Mouse (Mus musculus) MN1 (cell line): Measurements from ENCODE around the gene Zfp324.
"Not testable (repeated sequence)": the region's sequence is repeated elsewhere in the genome, so short reads cannot be mapped to it uniquely, and the experiment has no call there.

Source experiments
- DNase-seq: peaks from one replicate; pipeline ENCODE4 v3.0.0-alpha.2; 2016; ENCODE audit warnings: low spot score

Gene Zfp324

DNA sequence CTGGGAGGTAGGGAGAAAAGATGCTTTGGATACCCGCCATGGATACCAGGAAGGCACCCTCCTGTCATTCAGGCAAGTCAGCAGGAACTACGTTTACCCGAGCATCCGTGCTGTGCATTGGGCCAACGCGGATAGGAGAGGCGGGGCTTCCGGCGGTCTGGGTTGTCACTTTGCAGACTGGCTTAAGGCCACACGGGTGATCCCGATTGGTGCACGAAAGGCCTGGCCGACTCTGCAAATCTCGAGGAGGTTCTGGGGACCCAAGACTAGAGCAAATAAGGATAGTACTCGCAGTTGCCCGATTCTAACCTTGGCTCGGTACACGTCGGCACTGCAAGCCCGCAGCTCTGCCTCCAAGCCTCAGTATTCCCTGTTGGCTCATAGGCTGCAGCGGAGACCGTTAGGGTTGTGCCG, at the start of gene Zfp324:
Gene Zfp324, plus strand, starts transcription at position 161 of the 414 bp plus-strand sequence.
- DNase-seq, result peak; percentile 86

DNA sequence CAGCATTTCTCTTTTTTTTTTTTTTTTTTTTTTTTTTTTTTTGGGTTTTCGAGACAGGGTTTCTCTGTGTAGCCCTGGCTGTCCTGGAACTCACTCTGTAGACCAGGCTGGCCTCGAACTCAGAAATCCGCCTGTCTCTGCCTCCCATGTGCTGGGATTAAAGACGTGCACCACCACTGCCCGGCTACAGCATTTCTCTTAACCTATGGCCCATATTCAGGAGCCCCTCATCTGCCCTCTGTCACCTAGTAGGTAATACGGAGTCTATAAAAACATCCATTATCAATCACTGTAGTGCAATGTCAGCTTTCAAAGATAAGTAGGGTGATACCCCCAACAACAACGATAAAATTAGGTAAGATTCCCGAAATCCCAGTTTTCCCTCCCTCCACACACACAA, 45.1 kb upstream of the Zfp324 start:
- DNase-seq, result not testable (repeated sequence)

DNA sequence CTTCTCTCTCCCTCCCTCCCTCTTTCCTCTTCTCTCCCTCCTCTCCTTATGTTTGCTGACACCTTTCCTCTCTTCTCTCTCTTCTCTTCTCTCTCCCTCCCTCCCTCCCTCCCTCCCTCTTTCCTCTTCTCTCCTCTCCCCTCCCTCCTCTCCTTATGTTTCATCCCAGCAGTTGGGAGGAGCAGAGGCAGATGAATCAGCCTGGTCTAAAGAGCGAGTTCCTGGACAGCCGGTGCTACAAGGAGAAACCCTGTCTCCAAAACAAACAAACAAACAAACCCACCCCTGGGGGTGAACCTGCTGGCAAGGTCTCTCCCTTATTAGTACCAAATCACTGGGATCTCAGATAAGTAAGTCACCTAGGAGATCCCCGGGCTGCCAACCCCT, 44.3 kb upstream of the Zfp324 start:
- no peak for DNase-seq

DNA sequence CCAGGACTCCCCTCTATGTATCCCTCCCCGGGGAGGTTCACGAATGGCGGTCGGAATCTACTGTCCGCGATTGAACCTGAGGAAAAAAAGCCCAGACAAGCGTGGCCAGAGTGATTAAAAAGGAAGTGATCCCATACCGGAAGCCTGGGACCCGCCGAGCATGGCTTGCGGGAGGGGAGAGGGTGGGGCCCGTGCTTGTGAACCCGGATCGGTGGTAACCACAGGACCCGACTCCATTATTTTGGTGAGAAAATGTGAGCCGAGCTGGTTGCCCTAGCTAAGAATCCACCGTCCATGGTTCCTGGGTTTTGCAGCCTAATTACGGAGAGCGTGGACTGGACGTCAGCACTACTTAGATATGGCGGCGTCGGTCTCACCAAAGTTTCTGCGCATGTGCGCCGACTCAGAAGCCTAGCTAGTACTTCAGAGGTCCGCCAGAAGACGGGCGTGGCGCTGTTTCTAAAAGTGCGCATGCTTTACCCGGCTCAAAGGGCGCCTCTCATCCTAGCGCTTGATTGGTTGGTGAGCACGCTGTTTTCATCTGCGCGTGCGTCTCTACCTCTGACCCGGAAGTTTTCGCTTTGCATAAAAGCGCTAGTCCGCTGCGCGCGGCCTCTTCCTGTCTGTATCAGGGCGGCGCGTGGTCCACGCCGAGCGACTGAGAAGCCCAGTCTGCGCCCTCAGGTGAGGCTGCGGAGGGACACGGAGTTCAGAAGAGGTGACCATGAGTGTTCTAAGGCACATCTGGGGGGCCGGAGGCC, 43.8 kb upstream of the Zfp324 start, which contains the start of gene Rps5:
Gene Rps5, plus strand, starts transcription at position 586 of the 761 bp plus-strand sequence.
- peak; percentile 98 for DNase-seq

DNA sequence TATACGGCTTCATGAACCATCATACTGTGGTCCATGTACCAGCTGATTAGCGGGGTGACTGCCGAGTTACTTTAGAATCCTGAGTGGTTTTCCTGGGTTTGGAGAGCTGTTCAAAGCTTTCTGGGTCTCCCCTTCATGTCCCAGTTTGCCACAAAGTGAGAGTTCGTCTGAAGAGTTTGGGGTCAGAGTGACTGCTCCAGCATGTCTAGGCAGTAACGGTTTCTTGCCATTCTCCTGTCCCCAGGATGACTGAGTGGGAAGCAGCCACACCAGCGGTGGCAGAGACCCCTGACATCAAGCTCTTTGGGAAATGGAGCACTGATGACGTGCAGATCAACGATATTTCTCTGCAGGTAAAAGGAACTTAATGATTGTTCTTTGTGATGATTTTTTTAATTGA, 42.9 kb upstream of the Zfp324 start:
- peak; percentile 14 for DNase-seq

DNA sequence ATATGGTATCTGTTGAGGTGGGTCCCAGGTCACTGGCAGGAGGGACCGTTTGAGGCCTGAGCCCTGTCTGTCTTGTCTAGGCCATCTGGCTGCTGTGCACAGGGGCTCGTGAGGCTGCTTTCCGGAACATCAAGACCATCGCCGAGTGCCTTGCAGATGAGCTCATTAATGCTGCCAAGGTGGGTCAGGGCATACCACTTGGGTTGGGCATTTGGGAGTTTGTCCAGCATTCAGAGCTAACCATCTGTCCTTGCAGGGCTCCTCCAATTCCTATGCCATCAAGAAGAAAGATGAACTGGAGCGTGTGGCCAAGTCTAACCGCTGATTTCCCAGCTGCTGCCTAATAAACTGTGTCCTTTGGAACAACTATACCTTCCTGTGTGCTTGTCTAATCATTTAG, 39.3 kb upstream of the Zfp324 start:
- no peak for DNase-seq

DNA sequence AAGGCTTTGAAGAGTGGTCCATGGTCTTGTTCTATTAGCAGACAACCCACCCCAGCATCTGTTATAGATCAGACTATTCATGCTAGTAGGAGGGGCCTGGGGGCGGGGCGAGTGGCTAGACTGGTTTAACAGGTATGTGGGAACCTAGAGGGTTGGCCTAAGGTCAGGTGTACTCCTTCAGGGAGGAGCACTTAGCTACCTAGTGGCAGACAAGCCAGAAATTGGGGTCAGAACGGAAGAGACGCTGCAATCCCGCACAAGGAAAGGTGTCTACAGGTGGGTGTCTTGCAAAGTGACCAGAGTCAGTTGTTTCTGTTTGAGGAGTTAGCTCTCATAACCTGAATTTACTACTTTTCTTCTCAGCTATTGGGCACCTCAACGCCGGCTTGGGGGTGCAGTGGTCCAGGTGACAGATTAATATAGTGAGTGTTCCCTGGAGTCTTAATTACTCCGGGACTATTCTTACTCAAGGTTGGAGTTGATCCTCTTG, 38.4 kb upstream of the Zfp324 start, which contains the start of gene Rnf225:
Gene Rnf225, plus strand, starts transcription at position 226 of the 490 bp plus-strand sequence.
- DNase-seq, result no peak

DNA sequence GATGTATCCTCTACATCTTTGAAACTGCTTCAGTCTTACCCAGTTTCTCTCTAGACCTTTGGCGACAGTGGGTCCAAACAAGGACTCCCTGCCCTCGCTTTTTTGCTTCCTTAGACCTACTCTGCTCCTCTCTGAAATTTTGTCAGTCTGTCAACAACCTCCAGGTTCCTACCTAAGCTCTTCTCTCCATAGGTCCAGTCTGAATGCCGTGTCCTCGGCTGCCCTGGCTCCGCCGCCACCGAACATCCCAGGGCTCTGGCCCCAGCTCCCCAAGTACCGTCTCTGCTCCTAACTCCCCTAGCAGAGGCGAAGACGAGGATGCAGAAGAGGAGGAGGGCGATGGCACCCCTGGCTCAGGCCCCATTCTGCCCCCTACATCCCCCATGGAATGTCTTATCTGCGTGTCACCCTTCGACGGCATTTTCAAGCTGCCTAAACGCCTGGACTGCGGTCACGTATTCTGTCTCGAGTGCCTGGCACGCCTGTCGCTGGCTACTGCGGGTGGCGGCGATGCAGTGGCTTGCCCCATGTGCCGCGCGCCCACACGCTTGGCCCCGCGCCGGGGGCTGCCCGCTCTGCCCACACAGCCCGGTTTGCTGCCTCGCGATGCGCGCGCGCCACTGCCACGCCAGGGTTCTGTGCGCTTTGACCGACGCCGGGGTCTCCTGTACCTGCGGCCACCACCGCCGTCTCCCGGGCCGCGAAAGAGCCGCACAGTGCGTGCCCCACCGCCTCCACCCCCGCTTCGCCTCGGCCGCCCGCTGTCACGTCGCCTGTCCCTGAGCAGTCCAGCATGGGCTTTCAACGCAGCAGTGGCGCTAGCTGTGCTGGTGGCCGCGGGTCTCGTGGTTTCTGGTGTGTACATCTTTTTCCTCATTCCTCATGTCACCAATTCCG, 37.7 kb upstream of the Zfp324 start:
- DNase-seq, result no peak

DNA sequence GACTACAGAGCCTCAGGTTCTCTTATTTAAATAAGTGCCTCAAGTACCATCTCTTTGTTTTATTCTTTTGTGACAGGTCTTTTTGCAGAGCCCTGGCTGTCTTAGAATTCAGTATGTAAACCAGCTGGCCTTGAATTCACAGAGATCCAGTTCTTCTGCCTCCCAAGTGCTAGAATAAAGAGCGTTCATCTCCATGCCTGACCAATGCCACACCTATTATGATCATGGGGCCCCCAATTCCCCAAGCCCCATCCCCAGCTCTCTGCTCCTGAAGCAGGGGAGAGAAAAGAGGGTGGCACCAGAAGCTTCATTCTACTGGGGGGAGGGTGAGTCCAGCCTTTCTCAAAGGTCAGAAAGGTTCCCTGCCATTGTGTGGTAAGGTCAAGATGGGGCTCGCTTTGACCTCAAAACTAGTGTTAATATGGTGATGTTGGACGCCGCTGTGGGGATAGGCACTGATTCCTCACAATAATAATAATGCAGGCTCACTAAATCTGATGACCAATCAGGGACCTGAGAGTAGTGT, 32.0 kb upstream of the Zfp324 start:
- no peak for DNase-seq

DNA sequence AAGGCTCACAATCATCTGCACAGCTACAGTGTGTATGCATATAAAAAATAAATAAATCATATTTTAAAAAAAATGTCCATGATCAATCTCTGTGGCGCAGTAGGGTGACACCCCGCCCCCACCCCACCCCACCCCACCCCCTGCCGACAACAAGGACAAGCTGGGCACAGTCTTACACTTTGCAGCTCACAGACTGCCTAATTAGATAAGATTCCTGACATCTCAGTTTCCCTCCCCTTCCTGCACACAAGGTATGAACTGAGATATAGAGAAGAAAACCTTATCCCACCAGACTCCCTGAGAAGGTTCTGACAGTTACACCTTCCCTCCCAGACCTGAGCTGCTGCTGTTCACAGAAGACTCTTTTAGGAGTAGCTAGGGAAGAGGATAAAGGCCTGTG, 30.8 kb upstream of the Zfp324 start:
- no peak for DNase-seq

DNA sequence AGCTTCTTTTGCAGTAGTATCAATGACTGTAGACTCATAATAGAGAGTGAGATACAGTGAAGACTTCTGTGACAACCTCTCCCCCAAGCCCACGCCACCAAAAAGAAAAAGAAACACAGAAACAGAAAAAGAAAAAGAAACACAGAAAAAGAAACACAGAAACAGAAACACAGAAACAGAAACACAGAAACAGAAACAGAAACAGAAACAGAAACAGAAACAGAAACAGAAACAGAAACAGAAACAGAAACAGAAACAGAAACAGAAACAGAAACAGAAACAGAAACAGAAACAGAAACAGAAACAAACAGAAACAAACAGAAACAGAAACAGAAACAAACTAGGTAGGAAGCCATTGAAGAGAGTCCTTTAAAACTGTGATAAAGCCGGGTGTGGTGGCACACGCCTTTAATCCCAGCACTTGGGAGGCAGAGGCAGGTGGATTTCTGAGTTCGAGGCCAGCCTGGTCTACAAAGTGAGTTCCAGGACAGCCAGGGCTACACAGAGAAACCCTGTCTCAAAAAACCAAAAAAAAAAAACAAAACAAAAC, 28.3 kb upstream of the Zfp324 start:
- not testable (repeated sequence) for DNase-seq

DNA sequence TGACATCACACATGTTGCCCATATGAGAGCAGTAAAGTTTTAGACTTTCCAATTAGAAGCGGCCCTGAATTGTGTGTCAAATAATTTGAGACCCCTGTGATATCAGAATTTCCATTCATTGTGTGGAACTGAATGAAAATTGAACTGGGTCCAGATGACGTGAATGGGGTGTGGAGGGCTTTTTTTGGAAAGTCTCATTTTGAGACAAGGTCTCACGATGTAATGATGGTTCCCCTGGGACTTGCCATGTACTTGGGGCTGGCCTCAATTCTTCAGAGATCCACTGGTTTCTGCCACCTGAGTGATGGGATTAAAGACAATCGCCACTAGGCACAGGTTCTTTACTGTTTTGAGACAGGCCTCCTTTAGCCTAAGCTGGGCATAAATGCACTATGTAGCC, 25.0 kb upstream of the Zfp324 start:
- DNase-seq, result no peak

DNA sequence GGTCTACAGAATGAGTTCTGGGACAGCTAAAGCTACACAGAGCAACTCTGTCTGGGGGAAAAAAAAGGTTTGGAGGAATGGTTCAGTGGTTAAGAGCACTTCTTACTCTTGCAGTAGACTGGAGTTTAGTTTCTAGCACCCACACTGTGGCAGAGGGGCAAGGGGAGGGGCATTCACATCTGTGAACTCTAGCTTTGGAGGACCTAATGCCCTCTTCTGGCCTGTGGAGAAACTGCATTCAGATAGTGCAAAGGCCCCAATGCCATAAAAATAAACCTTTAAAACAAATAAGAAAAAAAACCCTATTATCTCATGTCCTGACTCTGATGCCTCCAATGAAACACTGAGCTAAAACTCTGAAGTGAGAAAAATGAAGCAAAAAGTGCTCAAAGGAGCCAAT, 22.1 kb upstream of the Zfp324 start:
- no peak for DNase-seq

DNA sequence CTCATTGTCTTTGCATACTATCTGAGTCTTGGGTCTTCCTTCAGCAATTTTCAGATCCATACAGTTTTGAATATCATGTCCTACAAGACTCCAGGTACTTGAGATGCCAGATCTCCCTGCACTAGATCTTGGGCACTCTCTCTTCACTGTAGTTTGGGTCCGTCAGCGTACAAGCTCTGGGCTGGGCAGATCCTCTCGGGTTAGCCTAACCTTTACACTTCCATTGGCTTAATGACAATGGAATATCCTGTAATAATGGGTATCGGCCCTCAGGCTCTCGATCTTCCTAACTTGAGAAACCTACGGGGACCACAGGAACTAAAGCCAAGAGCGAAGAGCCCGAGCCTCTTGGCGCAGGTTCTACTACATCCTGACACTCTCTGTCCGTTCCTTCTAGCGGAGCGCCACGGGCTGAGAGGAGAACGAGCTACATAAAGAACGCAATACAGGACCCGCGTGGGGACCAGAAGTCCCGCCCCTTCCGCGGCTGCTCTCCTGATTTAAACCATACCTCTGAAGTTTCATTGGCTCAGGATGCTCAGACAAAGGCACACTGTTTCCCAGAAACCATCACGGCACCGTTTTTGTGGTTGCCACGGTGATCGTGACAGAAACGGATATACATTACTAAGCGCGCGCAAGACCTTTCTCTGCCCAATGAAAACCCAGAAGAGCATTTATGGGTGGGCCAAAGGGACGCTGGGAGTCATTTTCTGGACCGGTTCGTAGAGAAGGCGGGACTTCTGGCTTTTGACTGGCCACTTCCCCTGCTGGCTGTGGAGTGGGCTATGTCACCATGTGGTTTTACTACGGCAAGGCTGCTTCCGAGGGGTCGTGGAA, 16.4 kb upstream of the Zfp324 start:
- peak; percentile 97 for DNase-seq

DNA sequence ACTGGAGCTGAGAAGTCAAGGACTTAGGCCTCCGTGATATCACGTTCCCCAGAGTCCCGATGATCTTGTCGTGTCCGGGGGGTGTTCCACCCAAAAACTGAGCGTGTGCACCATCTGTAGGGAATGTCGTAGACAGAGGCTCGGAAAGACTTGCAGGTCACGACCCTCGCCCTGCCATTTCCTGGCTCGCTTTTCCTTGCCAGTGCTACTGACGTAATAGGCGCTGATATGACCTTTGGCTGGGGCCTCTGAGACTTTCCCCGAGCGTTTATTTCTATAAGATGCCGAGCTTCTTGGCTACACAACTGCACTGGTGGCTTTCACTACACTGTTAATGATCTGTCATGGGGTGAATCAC, 15.8 kb upstream of the Zfp324 start:
- no peak for DNase-seq

DNA sequence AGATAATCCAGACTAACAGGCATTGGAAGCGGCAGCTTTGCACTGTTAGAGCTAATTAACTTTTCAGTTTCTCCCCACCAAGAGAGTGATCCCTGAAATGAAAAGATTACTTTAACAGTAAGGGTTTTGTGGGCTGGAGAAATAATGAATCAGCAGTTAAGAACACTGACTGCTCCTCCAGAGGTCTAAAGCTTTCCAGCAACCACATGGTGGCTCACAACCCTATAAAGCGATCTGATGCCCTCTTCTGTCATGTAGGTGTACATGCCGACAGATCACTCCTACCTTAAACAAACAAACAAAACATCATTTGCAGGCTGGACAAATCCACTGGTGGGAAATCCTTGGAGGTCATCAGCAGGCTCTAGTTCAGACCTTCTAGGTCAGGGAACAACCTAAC, 10.7 kb upstream of the Zfp324 start:
- DNase-seq, result no peak

DNA sequence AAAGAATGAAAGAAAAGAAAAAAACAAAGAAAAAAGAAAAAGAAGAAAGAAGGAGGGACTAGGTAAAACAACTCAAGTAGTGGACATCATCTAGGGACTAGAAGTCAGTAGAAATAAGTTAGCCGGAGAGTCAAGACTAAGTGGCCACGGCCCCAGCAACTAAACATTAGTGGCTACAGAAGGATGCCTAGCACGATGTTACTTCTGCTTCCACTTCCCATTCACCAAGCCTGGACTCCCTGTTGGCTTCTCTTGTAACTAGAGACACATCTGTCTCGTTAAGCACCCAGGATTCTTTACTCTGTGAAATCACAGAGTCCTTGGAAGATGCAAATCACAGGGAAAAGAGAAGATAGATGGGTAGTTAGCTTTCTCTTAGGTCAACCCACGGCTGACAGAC, 8.1 kb upstream of the Zfp324 start:
- no peak for DNase-seq

DNA sequence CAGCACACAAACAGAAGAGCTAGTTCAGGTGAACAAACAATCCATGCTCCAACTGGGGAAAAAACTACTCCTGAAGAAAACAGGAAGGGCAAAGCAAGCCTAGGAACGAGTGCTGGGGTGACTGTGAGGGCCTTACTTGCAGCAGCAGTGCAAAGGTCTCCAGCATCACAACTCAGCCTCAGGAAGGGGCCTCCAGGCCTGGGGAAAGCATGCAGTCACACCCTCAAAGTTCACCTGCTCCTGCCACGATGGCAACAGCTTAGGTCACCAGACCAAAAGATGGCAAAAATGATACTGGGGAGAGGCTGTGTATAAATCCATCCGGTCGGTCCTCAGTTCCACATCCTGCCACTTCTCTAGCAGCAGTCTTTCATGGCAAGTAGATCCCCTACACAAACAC, 6.7 kb upstream of the Zfp324 start:
- DNase-seq, result no peak

DNA sequence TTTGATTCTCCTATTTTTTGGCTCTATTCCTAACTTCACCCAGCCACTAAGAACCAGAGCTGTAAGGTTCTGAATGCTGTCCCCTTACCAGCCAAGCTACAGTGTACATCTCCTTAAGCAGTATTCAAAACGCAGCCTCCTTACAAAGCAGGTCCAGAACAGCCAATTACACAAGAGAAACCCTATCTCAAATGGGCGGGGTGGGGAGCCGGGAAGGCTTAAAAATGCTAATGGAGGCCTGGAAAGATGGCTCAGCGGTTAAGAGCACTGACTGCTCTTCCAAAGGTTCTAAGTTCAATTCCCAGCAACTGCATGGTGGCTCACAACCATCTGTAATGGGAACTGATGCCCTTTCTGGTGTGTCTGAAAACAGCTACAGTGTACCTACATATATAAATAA, 5.9 kb upstream of the Zfp324 start:
- no peak for DNase-seq

DNA sequence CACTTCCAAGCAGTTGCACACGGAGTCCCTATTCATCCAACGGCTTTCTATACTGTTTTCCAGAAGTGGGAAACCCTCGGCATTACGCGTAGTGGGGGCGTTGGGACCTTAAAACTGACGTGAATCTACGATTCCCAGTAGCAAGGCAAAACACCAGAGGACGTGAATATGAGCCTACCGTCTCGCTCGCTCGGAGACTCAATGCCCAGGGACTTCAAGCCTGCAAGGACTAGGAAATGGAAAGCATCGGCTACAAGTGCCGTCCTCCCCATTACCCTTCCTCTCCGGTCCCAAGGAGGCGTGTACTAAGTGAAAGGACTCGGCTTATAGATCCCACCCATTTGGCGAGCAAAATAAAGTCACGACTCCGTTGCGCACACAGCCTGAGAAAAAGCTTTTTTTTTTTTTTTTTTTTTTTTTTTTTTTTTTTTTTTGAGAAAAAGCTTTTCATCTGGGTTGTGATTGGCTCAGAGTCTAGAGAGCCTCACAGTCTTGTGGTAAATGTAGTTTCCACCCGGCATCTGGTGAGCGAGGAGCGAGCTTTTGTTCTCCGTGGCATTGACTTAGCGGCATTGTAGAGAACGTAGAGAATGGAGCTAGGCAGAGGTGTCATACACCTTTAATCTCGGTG, 4.0 kb upstream of the Zfp324 start:
- peak; percentile 88 for DNase-seq
